Mouse (Mus musculus) kidney, adult 2 months (tissue): ENCODE data around the gene Wsb1. TPM values are rescaled to one million over a fixed set of nuclear protein-coding genes. Genes with fewer than 3 reads are reported as not detected.
A peak's percentile ranks its signal among the peaks of the same experiment; 100 is the strongest.
"Not testable (repeated sequence)": the region's sequence is repeated elsewhere in the genome, so short reads cannot be mapped to it uniquely, and the experiment has no call there.

ENCODE experiments used
- DNase-seq: peaks from one replicate; pipeline ENCODE4 v3.0.0; 2021
- H3K27ac ChIP-seq: fragments of 200-500 bp; 2 replicates; pipeline ENCODE4 v1.5.1; 2012; ENCODE audit warnings: low read depth, low read length, control low read depth, inconsistent platforms; ENCODE audit not compliant: insufficient read depth
- H3K27me3 ChIP-seq: fragments of 200-500 bp; replicated peaks from 2 replicates; pipeline ENCODE4 v1.6.1; 2012; ENCODE audit warnings: mild to moderate bottlenecking, moderate library complexity, low read length, inconsistent platforms; ENCODE audit not compliant: control insufficient read depth, insufficient read depth
- H3K36me3 ChIP-seq: fragments of 200-500 bp; 2 replicates; pipeline ENCODE4 v1.6.1; 2012; ENCODE audit warnings: mild to moderate bottlenecking, moderate library complexity, low read length, inconsistent platforms; ENCODE audit not compliant: control insufficient read depth, insufficient read depth
- H3K4me1 ChIP-seq: fragments of 200-500 bp; 2 replicates; pipeline ENCODE4 v1.6.1; 2011; ENCODE audit warnings: low read length; ENCODE audit not compliant: control insufficient read depth, insufficient read depth
- H3K4me3 ChIP-seq: fragments of 200-500 bp; 2 replicates; pipeline ENCODE4 v1.5.1; 2011; ENCODE audit warnings: mild to moderate bottlenecking, low read depth, low read length, control low read depth; ENCODE audit not compliant: insufficient read depth
- CTCF ChIP-seq: fragments of 200-500 bp; conservative IDR thresholded peaks from 2 replicates; pipeline ENCODE4 v1.5.1; 2011; ENCODE audit warnings: low read depth, mild to moderate bottlenecking, control low read depth, low read length, moderate library complexity, mixed read lengths; ENCODE audit not compliant: insufficient read depth, insufficient read length
- POLR2A ChIP-seq: fragments of 200-500 bp; IDR thresholded peaks from one replicate; pipeline ENCODE4 v1.6.1; 2011; ENCODE audit warnings: low read depth, low read length, control low read depth
- WGBS: fragments of 180-500 bp; shearing (Covaris S2); methylation state at CpG from one replicate; pipeline ENCODE4 v1.1.7; 2018; 5-methylcytosine and 5-hydroxymethylcytosine counted together
- polyA plus RNA-seq: library from polyadenylated mRNA; depleted of rRNA; stranded (reverse); fragments of >200 nt; gene quantifications from 2 replicates; pipeline ENCODE4 v1.2.3, GENCODE M21; 2012; rRNA removed

Gene Wsb1
- 59.3 and 72.3 TPM in 2 replicates for polyA plus RNA-seq

DNA sequence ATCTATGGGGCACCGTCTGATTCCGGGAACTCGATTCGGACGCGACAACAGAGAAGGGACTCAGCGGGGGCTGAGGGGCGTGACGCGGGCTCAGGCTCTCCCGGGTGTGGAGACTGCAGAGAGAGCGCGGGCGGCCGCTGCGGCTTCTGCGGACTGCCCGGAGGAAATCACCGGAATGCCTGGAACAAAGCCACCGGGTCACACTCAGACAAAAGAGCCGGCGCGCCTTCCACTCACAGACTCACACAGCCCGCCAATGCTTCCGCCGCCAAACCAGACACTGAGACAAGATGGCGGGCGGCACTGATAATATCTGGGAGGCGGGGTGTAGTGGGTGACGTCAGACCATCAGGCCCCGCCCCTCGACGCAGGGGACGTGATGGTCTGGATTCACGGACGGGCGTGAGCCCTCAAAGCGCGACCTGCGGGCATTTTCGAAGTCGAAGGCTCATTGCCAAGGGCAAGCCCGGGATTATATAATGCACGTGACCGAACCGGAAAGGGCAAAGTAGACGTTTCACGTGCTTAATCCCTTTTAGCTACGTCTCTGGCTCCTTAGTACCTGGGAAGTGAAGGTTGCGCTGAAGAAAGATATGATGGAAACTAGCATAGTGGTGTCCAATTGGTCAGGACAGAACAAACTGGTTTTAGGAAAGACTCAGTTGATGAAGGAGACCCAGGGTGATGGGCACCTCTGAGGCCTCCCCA is at the start of gene Wsb1:
TSS of gene Wsb1 (minus strand) at position 281 of the 708 bp plus-strand sequence.
- WGBS: 1% methylated on average over 50 of the region's 50 CpGs
- H3K27me3 ChIP-seq: no peaks in the 10 kb centered on the region
- TF ChIP-seq POLR2A (peak; percentile 97), CTCF (no peak)
- H3K27ac ChIP-seq: peak within 1 kb of the TSS; percentile 73
- DNase-seq: peak; percentile 97
- H3K4me3 ChIP-seq: peak within 1 kb of the TSS; percentile 79
- peaks cover 7% of the 10 kb centered on the region for H3K36me3 ChIP-seq
- H3K4me1 ChIP-seq: peaks cover 13% of the 10 kb centered on the region; the same call in 1 of the 2 replicates

- not testable (repeated sequence) for H3K4me3 ChIP-seq, H3K27ac ChIP-seq, DNase-seq, H3K36me3 ChIP-seq, H3K27me3 ChIP-seq, H3K4me1 ChIP-seq
- WGBS: 96% methylated on average over 4 of the region's 4 CpGs
Observed at GRCm38 (mm10) chr11:79304245-79304644, 49.8 kb upstream of the Wsb1 start.

DNA sequence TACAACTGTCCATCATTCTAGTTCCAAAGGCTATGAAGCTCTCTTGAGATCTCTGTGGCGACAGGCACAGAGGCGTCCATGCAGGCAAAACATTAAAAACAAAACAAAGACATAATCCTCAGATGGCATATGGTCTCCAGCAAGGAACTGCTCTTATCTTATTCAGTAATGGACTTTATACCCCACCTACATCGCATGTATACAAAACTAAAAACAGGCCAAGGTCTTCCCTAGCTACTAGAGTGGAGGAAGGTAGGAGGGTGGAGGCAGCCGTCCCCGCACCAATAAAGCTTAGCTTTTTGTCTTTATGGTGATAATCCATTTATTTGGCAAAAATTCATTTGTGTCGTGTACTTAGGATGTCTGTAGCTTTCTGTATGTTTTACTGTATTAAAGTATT is 48.6 kb upstream of the Wsb1 start:
- H3K4me1 ChIP-seq: no peaks in the 10 kb centered on the region
- no peak for DNase-seq
- H3K36me3 ChIP-seq: no peaks in the 10 kb centered on the region
- WGBS: 92% methylated on average over 6 of the region's 6 CpGs
- no peak overlapping the region for H3K27ac ChIP-seq
- no peak for TF ChIP-seq CTCF
- no peak for TF ChIP-seq POLR2A
- no peaks in the 10 kb centered on the region for H3K27me3 ChIP-seq
- no peak overlapping the region for H3K4me3 ChIP-seq

- H3K4me1 ChIP-seq: no peaks in the 10 kb centered on the region
- H3K27me3 ChIP-seq: no peaks in the 10 kb centered on the region
- no peak for TF ChIP-seq POLR2A
- no peak for TF ChIP-seq CTCF
- no peak for DNase-seq
- WGBS: 79% methylated on average over 9 of the region's 9 CpGs
- H3K4me3 ChIP-seq: no peak overlapping the region
- H3K27ac ChIP-seq: no peak overlapping the region
- H3K36me3 ChIP-seq: no peaks in the 10 kb centered on the region
Observed at GRCm38 (mm10) chr11:79299719-79300431, 45.4 kb upstream of the Wsb1 start.

DNA sequence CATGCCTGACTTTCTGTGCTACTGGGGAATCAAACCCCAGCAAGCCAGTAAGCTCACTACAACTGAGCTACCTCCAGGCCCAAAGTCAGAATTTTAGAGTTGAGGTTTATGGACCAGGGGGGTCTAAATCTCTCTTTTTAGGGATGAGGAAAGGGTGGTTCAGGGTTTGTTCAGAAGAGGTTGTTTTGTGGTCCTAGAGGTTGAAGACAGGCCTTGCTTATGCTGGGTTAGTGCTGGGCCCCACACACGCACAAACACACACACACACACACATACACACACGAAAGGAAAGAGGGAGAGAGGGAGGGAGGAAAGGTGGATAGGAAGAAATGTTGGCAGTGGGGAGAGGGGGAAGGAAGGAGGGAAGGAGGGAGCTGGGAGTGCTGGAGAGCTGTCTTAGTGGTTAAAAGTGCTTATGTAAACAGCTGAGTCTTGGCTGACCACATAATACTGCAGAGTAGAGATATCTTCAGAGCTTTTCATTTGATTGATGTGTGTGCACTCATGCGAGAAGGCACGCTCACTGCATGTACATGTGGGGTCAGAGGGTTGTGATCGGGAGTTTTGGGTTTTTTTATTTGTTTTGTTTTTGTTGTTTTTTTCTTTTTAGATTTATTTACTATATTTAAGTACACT is 42.5 kb upstream of the Wsb1 start, which contains the start of gene Gm9964:
TSS of gene Gm9964 (minus strand) at position 51 of the 636 bp plus-strand sequence.
- TF ChIP-seq POLR2A (no peak), CTCF (no peak)
- H3K27ac ChIP-seq: no peak within 1 kb of the TSS
- H3K27me3 ChIP-seq: no peaks in the 10 kb centered on the region
- no peaks in the 10 kb centered on the region for H3K36me3 ChIP-seq
- DNase-seq: no peak
- 48% methylated on average over 5 of the region's 5 CpGs for WGBS
- peaks cover 6% of the 10 kb centered on the region for H3K4me1 ChIP-seq
- H3K4me3 ChIP-seq: no peak within 1 kb of the TSS

DNA sequence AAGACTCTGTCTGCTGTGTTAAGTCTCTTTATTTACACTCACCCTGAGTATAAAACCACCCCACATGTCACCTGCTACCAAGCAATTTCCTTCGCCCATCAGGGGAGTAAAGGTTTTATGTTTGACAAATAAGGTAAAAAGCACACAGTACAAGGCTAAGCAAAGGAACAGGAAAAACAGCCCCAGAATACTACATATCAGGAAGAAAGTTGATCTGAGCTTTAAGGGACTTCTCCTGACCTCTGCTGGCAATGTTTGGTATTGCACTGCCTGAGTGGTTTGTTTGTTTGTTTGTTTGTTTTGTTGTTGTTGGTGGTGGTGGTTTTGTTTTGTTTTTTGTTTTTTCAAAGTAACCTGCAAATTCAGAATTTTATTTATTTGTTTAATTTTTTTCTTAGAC is 41.7 kb upstream of the Wsb1 start:
- Histone ChIP-seq H3K27me3 (no peaks in the 10 kb centered on the region), H3K4me1 (peaks cover 12% of the 10 kb centered on the region), H3K36me3 (no peaks in the 10 kb centered on the region), H3K4me3 (no peak overlapping the region), H3K27ac (no peak overlapping the region)
- TF ChIP-seq CTCF (peak; percentile 38), POLR2A (no peak)
- 26% methylated on average over 1 of the region's 1 CpGs for WGBS
- peak; percentile 64 for DNase-seq

DNA sequence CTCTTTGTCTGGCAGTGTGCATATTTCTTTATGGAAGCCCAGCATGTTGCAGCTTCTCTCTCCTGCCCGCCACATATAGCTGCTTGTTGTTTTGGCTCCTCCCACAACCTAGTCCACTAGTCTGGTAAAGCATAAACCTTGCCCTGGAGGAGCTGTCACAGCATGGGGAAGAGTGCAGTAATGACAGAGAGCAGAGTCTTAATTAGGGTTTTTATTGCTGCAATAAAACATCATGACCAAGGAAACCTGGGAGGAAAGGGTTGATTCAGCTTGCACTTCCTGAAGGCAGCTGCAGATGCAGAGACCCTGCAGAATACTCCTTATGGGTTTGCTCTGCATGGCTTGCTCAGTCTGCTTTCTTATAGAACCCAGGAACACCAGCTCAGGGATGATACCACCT is 39.5 kb upstream of the Wsb1 start:
- WGBS: 31% methylated on average over 1 of the region's 1 CpGs
- TF ChIP-seq CTCF (no peak), POLR2A (no peak)
- no peak overlapping the region for H3K4me3 ChIP-seq
- peaks cover 13% of the 10 kb centered on the region for H3K4me1 ChIP-seq
- no peaks in the 10 kb centered on the region for H3K27me3 ChIP-seq
- no peak overlapping the region for H3K27ac ChIP-seq
- H3K36me3 ChIP-seq: no peaks in the 10 kb centered on the region
- no peak for DNase-seq
